Mouse (Mus musculus) midbrain, embryonic 10.5 days (tissue): Measurements from ENCODE around the gene Vapb. TPM values are rescaled to one million over a fixed set of nuclear protein-coding genes. Genes with fewer than 3 reads are reported as not detected.
A peak's percentile ranks its signal among the peaks of the same experiment; 100 is the strongest.

Experiments
- DNase-seq: peaks from one replicate; pipeline ENCODE4 v3.0.0-alpha.2; 2017; ENCODE audit warnings: low spot score
- H3K27ac ChIP-seq: fragments of 300-500 bp; sonication (generic); replicated peaks from 2 replicates; pipeline ENCODE4 v1.5.1; 2016; ENCODE audit warnings: mild to moderate bottlenecking
- H3K27me3 ChIP-seq: fragments of 300-500 bp; sonication (generic); 2 replicates; pipeline ENCODE4 v1.6.1; 2016; ENCODE audit warnings: low read depth, mild to moderate bottlenecking; ENCODE audit not compliant: poor library complexity, severe bottlenecking
- H3K36me3 ChIP-seq: fragments of 300-500 bp; sonication (generic); 2 replicates; pipeline ENCODE4 v1.6.1; 2016; ENCODE audit warnings: mild to moderate bottlenecking, moderate library complexity
- H3K4me1 ChIP-seq: fragments of 300-500 bp; sonication (generic); 2 replicates; pipeline ENCODE4 v1.6.1; 2016
- H3K4me3 ChIP-seq: fragments of 300-500 bp; sonication (generic); 2 replicates; pipeline ENCODE4 v1.5.1; 2016; ENCODE audit warnings: mild to moderate bottlenecking, moderate library complexity
- H3K9me3 ChIP-seq: fragments of 300-500 bp; sonication (generic); replicated peaks from 2 replicates; pipeline ENCODE4 v1.6.1; 2016; ENCODE audit warnings: mild to moderate bottlenecking
- WGBS: fragments of 180-500 bp; shearing (Covaris S2); methylation state at CpG from one replicate; pipeline ENCODE4 v1.1.7; 2016; 5-methylcytosine and 5-hydroxymethylcytosine counted together
- polyA plus RNA-seq: library from polyadenylated mRNA; unstranded; fragments of >200 nt; fragmentation: Nextera tagmentation; extraction: Ambion mirVana; gene quantifications from 2 replicates; pipeline ENCODE4 v1.2.1, GENCODE M21; 2016

Gene Vapb
- polyA plus RNA-seq, 1 experiment from 2014 or later: 11.6 TPM

- Histone ChIP-seq H3K27ac (peak overlapping the region; percentile 69), H3K4me3 (no peak overlapping the region), H3K9me3 (no peaks in the 10 kb centered on the region), H3K27me3 (no peaks in the 10 kb centered on the region), H3K4me1 (peaks cover 73% of the 10 kb centered on the region), H3K36me3 (peaks cover 41% of the 10 kb centered on the region)
- no peak for DNase-seq
- 9% methylated on average over 9 of the region's 9 CpGs for WGBS
Measured at GRCm38 (mm10) chr2:173776108-173776507, 38.8 kb downstream of the Vapb start.

- Histone ChIP-seq H3K4me3 (no peak overlapping the region), H3K4me1 (peaks cover 44% of the 10 kb centered on the region), H3K27me3 (no peaks in the 10 kb centered on the region), H3K36me3 (peaks cover 60% of the 10 kb centered on the region), H3K9me3 (no peaks in the 10 kb centered on the region; the same call in 1 of the 2 replicates), H3K27ac (no peak overlapping the region)
- no peak for DNase-seq
- whole genome bisulfite sequencing: 74% methylated on average over 5 of the region's 5 CpGs
Measured at GRCm38 (mm10) chr2:173780931-173781330, 43.6 kb downstream of the Vapb start.

- WGBS: 89% methylated on average over 3 of the region's 3 CpGs
- DNase-seq: no peak
- Histone ChIP-seq H3K27me3 (no peaks in the 10 kb centered on the region), H3K9me3 (no peaks in the 10 kb centered on the region; the same call in 1 of the 2 replicates), H3K36me3 (peaks cover 28% of the 10 kb centered on the region), H3K4me3 (no peak overlapping the region), H3K4me1 (peaks cover 26% of the 10 kb centered on the region), H3K27ac (no peak overlapping the region)
Measured at GRCm38 (mm10) chr2:173784366-173784765, 47.1 kb downstream of the Vapb start.

GRCm38 (mm10) chr2:173784884-173785283, 47.6 kb downstream of the Vapb start:
- Histone ChIP-seq H3K4me3 (no peak overlapping the region), H3K36me3 (peaks cover 23% of the 10 kb centered on the region), H3K27me3 (no peaks in the 10 kb centered on the region), H3K4me1 (peaks cover 26% of the 10 kb centered on the region), H3K27ac (no peak overlapping the region), H3K9me3 (no peaks in the 10 kb centered on the region; the same call in 1 of the 2 replicates)
- DNase-seq: no peak
- 87% methylated on average over 6 of the region's 6 CpGs for WGBS

- H3K9me3 ChIP-seq: no peaks in the 10 kb centered on the region
- peaks cover 42% of the 10 kb centered on the region for H3K4me1 ChIP-seq
- 26% methylated on average over 23 of the region's 23 CpGs for WGBS
- DNase-seq: peak; percentile 41
- peak overlapping the region; percentile 27; the same call in 1 of the 2 replicates for H3K4me3 ChIP-seq
- H3K27ac ChIP-seq: peak overlapping the region; percentile 76
- no peaks in the 10 kb centered on the region for H3K36me3 ChIP-seq
- H3K27me3 ChIP-seq: no peaks in the 10 kb centered on the region
Measured at GRCm38 (mm10) chr2:173789945-173790804, 52.9 kb downstream of the Vapb start.

- Histone ChIP-seq H3K36me3 (no peaks in the 10 kb centered on the region), H3K4me1 (peaks cover 47% of the 10 kb centered on the region), H3K27me3 (no peaks in the 10 kb centered on the region), H3K27ac (peak overlapping the region; percentile 61), H3K4me3 (no peak overlapping the region), H3K9me3 (no peaks in the 10 kb centered on the region)
- no peak for DNase-seq
- 80% methylated on average over 20 of the region's 20 CpGs for whole genome bisulfite sequencing
Measured at GRCm38 (mm10) chr2:173791904-173792757, 54.8 kb downstream of the Vapb start.

- no peak overlapping the region for H3K4me3 ChIP-seq
- 0 out of 2 replicates have a peak overlapping the region, but pooled peaks have one; percentile 34 for H3K27ac ChIP-seq
- DNase-seq: no peak
- peaks cover 44% of the 10 kb centered on the region for H3K4me1 ChIP-seq
- no peaks in the 10 kb centered on the region for H3K9me3 ChIP-seq
- no peaks in the 10 kb centered on the region for H3K36me3 ChIP-seq
- WGBS: 94% methylated on average over 12 of the region's 12 CpGs
- H3K27me3 ChIP-seq: no peaks in the 10 kb centered on the region
Measured at GRCm38 (mm10) chr2:173794018-173794417, 56.7 kb downstream of the Vapb start.

GRCm38 (mm10) chr2:173794531-173795510, 57.5 kb downstream of the Vapb start:
- Histone ChIP-seq H3K36me3 (no peaks in the 10 kb centered on the region), H3K27me3 (no peaks in the 10 kb centered on the region), H3K27ac (0 out of 2 replicates have a peak overlapping the region, but pooled peaks have one; percentile 19), H3K9me3 (no peaks in the 10 kb centered on the region), H3K4me3 (no peak overlapping the region), H3K4me1 (peaks cover 36% of the 10 kb centered on the region)
- DNase-seq: no peak
- 89% methylated on average over 21 of the region's 21 CpGs for WGBS

GRCm38 (mm10) chr2:173795801-173796673, 58.7 kb downstream of the Vapb start:
- WGBS: 88% methylated on average over 15 of the region's 15 CpGs

GRCm38 (mm10) chr2:173796674-173796963, 59.3 kb downstream of the Vapb start:
- Histone ChIP-seq H3K27ac (no peak overlapping the region), H3K4me1 (peaks cover 22% of the 10 kb centered on the region), H3K9me3 (no peaks in the 10 kb centered on the region), H3K27me3 (no peaks in the 10 kb centered on the region), H3K36me3 (no peaks in the 10 kb centered on the region), H3K4me3 (no peak overlapping the region)
- WGBS: 80% methylated on average over 4 of the region's 4 CpGs
- DNase-seq: no peak

More at GRCm38 (mm10) chr2:173795801-173796673, 58.7 kb downstream of the Vapb start:
- Histone ChIP-seq H3K36me3 (no peaks in the 10 kb centered on the region), H3K4me1 (peaks cover 24% of the 10 kb centered on the region), H3K9me3 (no peaks in the 10 kb centered on the region), H3K27me3 (no peaks in the 10 kb centered on the region), H3K4me3 (no peak overlapping the region), H3K27ac (no peak overlapping the region)
- no peak for DNase-seq

GRCm38 (mm10) chr2:173799513-173799912, 62.2 kb downstream of the Vapb start:
- 85% methylated on average over 1 of the region's 1 CpGs for whole genome bisulfite sequencing
- Histone ChIP-seq H3K4me3 (no peak overlapping the region), H3K4me1 (peaks cover 9% of the 10 kb centered on the region), H3K27me3 (no peaks in the 10 kb centered on the region), H3K36me3 (no peaks in the 10 kb centered on the region), H3K27ac (no peak overlapping the region), H3K9me3 (no peaks in the 10 kb centered on the region)
- DNase-seq: no peak
